Mouse (Mus musculus): Measurements from ENCODE around the gene Scn8a.
"Not testable (repeated sequence)": the region's sequence is repeated elsewhere in the genome, so short reads cannot be mapped to it uniquely, and the experiment has no call there.

The Scn8a gene

DNA sequence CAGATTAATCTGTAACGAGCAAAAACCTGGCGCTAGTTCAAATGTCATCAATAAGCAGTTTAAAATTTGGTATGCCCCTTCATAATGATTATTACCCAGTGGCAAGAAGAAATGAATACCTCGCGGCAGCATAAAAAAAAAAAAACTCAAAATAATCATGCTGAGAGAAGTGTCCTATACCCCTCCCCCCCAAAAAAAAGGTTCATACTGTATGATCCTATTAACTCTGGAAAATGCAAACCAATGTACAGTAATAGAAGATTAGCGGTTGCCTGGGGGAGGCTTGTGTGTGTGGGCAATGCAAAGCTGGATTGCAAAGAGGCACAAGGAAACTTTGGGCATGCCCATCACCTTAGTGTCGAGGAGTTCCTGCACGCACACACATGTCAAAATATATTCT lies at the start of gene Scn8a:
TSS of gene Scn8a (plus strand) at position 301 of the 400 bp plus-strand sequence.
- no peak for DNase-seq (ENCODE audit: low read depth, low spot score)

DNA sequence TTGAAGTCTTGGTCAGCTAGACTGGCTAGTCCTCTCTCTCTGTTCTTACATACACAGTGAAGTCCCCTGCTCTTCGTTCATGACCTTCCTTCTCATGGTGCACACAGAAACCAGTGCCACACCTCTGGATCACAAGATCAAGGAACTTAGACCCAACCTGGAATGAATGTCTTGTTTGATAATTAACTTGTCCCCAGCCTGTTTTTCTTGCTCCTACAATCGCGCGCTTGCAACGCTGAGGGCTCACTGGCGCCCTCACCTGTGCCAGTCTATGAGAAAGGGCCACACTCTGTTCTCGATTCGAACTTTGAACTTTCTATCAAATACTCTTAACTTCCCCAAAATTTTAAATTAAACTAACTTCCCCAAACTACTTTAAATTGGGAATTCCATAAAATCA lies 47.8 kb upstream of the Scn8a start:
- DNase-seq (ENCODE audit: low read depth, low spot score) = no peak

DNA sequence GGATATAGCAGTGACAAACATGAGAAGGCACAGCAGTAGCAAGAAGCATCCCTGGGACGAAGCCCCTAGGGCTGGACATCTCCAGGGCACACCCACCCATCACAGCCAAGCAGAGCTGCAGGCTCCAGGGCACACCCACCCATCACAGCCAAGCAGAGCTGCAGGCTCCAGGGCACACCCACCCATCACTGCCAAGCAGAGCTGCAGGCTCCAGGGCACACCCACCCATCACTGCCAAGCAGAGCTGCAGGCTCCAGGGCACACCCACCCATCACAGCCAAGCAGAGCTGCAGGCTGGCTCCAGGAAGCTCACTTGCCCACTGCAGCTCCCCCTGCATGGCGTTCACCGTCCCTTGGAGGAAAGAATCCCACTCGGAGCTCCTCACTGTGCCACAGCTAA lies 47.3 kb upstream of the Scn8a start:
- not testable (repeated sequence) for DNase-seq (ENCODE audit: low read depth, low spot score)

DNA sequence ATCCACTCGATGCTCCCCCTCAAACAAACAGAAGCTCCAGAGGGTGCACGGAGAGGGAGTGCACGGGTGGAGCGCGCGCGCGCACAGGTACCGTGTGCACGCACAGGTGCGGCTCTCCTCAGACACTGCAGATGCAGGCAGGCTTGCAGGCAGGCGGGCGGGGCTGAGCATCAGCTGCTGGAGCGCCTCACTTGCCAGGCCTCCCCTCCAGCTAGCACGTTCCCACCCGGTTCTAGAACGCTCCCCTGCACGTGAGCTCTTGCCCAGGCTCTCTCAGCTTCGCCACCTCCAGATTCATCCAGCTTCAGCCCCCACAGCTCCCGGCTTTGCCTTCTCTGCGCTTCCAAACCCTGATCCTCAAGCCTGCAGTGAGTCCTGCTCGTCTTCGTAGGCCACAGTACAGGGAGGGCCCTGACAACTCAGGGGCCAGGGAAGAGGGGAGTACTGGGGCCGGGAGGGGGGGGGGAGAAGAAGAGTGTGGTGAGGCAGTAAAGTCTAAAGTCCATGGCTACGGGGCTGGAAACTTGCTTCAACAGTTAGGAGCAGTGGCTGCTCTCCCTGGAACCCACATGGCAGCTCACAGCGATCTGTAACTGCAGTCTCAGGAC lies 44.3 kb upstream of the Scn8a start:
- DNase-seq (ENCODE audit: low read depth, low spot score) = no peak

DNA sequence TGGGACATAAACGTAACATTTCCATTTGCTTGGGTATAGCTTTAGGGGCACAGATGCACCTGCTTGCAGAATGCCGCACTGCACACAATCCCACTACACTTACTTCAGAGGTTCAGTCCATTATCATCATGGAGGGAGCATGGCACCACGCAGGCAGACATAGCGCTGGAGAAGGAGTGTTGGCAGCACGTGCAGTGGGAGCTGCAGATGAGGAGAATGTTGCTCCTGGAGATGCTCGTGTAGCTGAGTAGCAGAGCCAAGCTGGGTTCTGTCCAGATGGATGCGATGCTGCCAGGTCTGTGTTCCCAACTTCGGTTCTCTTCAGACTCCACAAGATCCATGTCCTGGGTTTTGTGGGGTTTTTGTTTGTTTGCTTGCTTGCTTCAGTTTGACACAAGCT lies 43.6 kb upstream of the Scn8a start:
- DNase-seq (ENCODE audit: low read depth, low spot score) = no peak

DNA sequence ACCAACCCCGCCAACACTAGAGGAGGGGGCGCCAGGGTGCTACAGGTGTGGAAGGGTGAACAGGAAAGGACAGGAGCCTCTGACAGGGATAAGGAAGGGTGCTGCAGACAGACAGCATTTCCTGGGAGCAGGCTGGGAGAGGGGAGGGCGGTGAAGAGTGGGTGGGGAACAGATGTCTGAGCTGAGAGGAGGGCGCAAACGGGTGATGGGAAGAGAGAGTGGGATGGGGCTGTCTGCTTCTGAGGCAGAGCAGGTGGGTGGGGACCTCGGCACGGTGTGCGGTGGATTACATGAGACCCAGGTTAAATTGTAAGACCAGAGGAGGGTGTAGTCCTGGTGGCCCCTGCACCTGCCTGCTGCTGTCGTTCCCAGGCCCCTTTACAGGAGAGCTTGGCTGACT lies 39.9 kb upstream of the Scn8a start:
- DNase-seq (ENCODE audit: low read depth, low spot score) = no peak

DNA sequence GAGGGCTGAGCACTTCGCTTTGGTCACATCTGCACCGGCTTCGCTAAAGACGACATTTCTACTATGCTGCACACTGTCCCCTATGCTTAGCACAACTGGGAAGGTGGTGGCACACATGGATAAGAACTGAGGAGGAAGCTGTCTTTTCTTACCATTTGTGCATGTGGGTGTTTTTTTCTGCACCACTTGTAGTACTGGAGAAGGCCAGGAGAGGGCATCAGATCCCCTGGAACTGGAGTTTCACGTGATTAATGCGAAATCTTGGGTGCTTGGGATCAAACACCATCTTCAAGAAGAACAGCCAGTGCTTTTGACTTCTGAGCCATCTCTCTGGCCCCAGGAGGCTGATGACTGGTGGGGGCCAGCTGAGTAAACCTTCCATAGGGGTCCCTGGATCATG lies 39.0 kb upstream of the Scn8a start:
- DNase-seq (ENCODE audit: low read depth, low spot score) = peak; percentile 48

DNA sequence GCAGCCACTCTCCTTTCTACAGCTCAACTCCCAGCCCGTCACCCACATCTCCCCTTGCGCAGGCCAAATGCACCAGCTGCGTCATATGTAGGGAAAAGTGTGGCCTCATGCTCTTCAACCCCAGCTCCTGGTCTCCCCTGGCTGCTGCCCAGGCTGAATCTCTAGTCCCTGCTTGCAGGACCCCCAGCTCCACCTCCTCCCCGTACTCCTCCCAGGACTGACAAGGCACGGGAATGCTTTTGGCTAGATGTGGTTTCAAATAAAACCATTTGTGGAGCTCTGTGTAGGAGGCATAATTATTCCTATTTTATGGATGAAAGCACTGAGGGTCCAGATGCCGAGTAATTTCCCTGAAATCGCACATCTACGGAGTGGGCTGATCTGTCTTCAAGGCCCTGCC lies 37.5 kb upstream of the Scn8a start:
- no peak for DNase-seq (ENCODE audit: low read depth, low spot score)

DNA sequence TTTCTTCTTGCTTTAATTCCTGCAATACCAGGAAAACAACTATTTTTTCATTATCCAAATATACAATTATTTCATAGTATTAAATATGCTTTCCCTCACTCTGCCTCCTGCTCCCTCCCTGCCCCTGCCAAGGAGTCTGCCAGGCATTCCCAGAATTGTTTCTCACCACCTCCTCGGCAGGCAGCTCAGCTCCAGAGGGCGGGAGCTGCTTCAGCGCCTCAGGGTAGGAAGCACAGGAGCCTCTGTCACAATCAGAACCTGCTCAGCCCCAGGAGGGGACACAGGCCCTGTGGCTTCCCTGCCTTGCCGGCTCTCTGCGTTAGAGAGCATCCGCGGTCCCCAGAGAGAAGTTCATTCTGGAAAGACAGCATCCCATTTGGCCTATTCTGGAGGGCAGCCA lies 36.9 kb upstream of the Scn8a start:
- no peak for DNase-seq (ENCODE audit: low read depth, low spot score)

DNA sequence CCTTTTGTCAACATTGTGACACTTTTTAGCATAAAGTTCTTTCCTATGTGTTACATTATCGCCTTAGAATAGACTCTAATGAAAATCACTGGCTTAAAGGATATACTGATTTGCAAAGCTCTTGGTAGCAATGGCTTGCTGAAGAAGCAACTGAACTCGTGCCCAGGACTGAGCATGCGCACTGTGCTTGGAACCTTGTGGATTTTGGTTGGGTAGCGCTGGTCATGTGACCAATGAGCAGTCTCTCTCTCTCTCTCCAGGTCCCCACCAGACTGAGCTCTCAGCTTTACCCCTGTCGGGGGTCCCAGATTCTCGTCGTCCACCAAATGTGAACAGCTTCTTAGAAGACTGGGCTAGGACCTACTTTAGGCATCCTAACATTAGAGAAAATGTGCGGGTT lies 32.9 kb upstream of the Scn8a start:
- no peak for DNase-seq (ENCODE audit: low read depth, low spot score)

DNA sequence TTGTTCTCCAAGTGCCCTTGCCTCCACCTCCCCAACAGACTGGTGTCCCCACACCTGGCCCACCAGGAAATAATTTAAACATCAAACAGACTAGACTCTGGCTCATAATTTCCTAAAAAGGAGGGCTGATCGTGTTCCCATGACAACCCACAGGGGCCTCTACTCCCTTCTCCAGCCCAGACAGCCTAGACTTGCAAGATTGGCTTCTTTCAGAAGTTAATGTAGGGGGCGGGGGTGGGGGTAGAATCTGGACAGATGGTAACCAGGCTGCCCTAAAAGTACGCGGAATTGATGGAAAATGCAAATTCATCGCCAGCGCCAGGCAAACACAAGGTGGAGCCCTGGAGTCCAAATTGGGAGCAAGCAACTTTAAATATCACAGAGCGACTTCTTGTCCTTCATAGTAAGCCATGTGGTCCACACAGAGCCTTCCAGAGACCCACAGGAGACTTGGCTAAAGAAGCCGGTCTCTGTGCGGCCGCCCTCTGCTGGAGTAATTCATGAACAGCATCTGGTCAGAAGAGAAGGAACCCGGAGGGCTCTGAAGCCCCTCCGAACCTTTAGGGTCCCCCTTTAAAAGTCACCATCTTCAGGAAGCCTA lies 31.0 kb upstream of the Scn8a start:
- peak; percentile 37 for DNase-seq (ENCODE audit: low read depth, low spot score)

DNA sequence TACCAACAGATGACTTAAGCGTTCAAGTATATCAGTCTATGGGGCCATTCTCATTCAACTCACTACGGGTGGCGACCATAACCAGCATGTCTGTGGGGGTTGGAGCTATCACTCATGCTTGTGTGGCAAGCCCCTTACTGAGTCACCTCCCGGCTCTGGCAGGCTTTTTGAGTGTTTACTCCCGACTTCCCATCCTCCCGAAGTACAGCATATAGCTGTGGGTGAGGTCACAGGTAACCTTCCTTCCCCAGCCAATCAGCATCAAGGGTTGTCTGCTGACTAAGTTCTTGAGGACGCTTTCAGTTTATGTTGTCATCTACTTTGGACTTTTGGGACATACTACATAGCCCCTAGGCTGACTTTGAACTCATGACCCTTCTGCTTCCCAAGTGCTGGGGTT lies 25.3 kb upstream of the Scn8a start:
- no peak for DNase-seq (ENCODE audit: low read depth, low spot score)

DNA sequence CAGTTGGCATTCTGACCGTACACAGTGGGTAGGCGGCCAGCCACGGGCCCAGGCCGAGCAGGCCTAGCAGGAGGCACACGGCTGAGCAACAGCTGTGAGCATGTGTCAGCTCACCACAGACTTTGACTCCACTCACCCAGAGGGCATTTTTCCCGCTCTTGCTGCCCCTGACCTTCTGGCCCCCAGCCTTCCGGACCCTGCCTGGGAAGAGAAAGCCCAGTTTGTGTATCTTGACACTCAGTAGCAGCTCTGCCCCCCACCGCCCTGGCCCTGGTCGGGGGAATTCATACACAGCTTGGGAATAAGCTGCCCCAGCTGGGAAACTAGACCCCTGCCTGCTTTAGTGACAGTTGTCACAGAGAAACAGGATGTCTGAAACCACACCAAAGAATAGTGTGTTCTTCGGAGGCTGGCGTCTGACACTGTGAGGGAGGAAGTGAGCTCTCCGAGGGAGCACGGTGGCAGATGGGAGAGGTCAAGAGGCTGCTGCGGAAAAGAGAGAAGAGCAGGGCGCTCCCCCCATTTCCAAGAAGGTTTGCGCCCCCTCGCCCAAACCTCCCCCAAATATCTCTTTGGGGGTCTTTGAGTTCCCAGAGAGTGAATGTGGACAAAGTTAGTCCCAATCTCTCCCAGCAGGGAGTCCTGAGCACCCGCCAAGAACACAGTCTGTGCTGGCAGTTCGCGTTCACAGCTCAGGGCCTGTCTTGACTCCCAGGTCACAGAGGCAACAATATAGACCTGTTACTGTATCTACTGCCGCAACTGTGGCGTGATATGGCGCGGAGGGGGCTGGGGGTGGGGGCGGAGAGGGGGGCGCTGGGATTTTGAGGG lies 24.4 kb upstream of the Scn8a start:
- DNase-seq (ENCODE audit: low read depth, low spot score) = no peak

DNA sequence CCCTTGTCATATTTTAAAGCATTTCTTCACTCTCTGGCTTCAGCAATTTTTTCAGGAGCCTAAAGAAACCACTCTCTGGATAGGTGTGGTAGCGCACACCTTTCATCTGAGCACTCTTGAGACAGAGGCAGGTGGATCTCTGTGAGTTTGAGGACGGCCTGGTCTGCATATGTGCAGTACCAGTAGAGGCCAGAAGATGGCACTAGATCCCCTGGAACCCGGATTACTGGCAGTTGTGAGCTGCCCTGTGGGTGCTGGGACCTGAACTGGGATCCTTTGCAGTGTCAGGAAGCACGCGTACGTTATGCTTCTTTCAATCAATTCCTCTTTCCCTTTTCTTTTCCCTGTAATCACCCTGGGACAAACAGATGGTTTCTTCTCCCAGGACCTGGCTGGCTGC lies 22.5 kb upstream of the Scn8a start:
- DNase-seq (ENCODE audit: low read depth, low spot score) = peak; percentile 20

DNA sequence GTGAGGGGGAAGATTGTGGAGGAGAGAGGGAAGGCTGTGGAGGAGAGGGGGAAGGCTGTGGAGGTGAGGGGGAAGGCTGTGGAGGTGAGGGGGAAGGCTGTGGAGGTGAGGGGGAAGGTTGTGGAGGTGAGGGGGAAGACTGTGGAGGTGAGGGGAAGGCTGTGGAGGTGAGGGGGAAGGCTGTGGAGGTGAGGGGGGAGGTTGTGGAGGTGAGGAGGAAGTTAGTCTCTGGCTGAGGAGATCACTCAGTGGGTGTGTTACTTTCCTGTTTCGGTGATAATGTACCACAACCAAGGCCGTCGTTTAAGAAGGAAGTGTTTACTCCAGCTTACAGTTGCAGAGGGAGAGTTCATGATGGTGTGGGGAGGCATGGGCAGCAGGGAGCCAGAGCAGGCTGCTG lies 12.1 kb upstream of the Scn8a start:
- no peak for DNase-seq (ENCODE audit: low read depth, low spot score)

DNA sequence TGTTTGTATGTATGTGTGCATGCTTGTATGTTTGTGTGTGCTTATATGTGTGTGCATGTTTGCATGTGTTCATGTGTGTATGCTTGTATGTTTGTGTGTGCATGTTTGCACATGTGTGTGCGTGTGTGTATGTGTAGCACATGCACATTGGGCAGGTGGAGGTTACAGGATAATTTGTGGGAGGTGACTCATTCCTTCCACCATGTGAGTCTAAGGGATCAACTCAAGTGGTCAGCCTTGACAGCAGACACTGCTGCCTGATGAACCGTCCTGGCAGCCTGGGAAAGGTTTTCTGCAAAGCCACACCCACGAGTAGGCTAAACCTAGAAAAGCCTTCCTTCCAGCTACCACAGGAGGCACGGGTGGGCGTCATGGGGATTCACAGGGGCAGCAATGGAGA lies 8.8 kb upstream of the Scn8a start:
- DNase-seq (ENCODE audit: low read depth, low spot score) = no peak

DNA sequence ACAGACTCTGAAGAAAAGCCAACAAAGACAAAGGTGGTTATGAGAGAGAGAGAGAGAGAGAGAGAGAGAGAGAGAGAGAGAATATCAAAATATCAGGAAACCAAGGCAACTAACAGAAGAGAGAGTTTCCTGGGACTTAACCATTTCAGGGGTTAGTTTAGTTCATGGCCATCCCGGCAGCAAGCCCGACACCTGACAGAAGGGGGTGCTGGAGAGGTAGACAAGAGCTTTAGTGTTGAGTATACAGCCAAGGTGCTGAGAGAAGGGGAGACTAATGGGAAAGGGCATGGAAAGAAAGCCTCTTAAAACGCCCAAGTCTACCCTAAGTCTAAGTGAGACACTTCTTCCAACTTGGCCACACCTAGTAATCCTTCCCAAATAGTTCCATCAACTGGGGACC lies 4.1 kb upstream of the Scn8a start:
- peak; percentile 32 for DNase-seq (ENCODE audit: low read depth, low spot score)

DNA sequence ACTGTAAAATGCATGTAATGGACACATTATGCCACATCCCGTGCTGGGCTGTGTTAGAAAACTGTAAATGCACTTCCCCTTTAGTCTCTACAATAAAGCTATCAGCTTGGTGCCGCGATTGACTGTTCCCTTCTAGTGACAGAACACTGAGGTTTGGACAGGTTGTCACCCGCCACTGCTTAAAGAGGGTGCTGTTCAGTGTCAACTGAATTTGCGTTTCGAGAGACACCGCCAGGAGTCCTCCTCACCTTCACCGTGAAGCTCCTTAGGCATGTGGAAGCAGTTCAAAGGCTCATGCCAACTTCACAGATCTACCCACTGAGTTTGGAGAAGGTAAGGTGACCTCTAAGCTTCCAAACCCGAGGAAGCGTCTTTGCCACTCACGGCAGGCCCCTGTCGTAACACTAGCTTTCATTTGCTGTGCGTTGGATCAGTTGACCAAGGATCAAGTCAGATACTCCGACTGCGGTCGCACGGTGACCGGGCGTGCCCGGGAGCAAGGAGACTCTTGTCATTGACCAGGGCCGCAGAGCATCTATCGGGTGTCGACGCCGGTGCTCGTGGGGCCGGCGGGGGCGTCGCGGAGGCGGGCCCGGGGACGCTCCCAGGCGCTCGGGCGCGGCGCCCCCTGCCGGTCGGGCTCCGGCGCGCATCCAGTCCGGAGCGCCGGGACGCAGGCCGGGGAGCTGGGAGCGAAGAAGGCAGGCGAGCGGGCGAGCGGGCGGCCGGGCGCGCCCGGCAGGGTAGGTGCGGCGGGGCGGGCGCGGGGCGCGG lies 530 bp downstream of the Scn8a start:
- no peak for DNase-seq (ENCODE audit: low read depth, low spot score)

DNA sequence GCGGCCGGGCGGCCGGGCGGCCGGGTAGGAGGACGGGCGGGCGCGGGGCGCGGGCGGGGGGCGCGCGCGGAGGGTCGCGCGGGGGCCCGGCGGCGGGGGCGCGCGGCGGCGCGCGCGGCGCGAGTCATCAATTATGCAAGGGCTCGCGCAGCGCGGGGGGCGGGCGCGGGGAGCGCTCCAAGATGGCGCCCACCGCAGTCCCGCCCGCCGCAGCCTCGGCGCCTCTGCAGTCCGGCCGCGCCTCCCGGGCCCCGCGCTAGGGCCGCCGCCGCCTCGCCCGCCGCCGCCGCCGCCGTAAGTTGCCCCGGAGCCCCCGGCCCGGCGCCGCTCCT lies 1.1 kb downstream of the Scn8a start:
- DNase-seq (ENCODE audit: low read depth, low spot score) = no peak

DNA sequence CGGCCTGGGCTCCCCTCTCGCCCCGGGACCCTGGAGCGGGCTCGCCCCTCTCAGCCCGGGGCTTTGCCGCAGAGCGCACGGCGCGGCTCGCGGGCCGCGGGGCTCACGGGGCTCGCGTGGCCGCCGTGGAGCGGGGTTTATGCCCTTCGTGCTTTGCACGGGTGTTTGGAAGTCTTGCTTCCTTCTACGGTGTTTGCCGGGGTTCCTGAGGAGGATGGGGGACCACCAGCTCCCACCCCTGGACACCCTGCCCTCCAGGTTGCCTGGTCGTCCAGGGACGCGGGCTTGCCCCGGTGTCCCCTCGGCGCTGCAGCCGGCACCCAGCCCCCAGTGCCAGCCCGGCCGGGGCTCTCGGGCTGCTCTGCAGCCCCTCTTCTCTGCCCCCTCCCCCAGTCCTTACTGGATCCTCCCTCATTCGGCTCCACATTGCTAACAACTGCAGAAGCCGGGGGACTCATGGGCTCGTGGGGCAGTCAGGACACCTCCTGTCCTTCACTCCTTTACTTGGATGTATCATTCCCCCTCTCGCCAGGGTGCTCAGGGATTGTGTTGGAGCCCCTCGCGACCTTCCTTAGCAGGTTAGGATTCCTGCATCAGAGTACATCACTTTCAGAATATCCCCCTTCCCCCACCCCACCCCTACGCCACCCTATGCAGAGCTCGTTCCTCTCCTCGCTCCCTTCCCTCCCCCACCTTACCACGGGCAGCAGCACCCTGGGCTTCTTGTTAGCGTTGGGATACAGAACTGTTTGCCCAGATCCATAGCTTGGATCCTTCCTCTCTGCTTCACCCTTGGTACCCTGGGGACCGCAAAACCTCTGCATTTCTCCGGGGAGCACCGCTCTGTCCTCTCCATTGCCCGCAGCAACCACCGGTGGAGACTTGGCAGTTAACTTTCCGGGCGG lies 1.7 kb downstream of the Scn8a start:
- DNase-seq (ENCODE audit: low read depth, low spot score) = no peak

DNA sequence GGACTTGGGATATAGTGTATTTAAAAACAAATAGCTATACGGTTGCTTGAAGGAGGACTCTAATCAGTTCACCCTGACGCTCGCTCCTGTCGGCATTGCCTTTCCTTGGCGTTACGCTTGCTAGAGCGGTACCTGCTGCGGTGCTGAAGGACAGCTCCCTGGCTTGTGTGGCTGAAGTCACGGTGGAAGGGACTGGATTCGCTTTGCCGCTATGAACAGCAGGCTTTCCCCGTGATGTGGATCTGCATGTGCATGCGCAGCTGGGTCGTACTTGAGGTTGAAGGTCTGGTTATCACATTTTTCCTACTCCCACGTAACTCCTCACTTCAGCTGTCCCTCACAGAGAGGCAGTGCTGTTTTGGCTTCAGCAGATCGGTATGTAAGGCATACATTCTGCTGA lies 3.5 kb downstream of the Scn8a start:
- peak; percentile 7 for DNase-seq (ENCODE audit: low read depth, low spot score)

Data from A20 (cell line).